ENCODE assay signal across 8 mouse cellular contexts in the genomic region with DNA sequence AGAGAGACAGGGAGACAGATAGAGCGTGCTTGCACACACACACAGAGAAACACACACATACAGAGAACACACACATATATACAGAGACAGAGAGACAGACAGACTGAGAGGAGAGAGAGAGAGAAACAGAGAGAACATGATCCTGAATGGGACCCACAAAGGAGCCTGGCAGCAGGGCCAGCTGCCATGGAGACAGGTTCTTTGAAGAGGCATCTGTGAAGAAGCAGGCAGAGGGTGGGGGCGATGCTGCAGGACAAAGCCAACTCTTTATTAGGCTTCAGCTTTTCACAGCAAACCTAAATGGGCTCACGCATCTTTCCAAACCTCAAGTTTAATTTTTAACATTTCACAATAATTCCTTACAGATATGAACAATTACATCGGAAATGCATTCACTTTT.
A peak's percentile ranks its signal among the peaks of the same experiment; 100 is the strongest.
DNase-seq lines count a peak whose midpoint lies in the region; ATAC-seq lines count a peak whose summit lies in the region.
"Had no signal": no experiment of that assay in that cellular context is flagged by ENCODE, and none has a peak within 500 bp of the region (broad histone marks: within the 10 kb centered on the region; RNA-seq: fewer than 3 reads in every experiment).

No protein-coding gene starts in this region.

- no peak overlapping the region for H3K27ac ChIP-seq in hindbrain, embryonic 13.5 days
- no peak overlapping the region for H3K27ac ChIP-seq in liver, embryonic 11.5 days (ENCODE audit: low read depth, low read length)
- H3K27ac ChIP-seq: liver, embryonic 14.5 days had no signal

- DNase-seq in Muller cell, postnatal 12 days (ENCODE audit: inconsistent ontology term) = peak; percentile 23
- DNase-seq in embryo, embryonic 10.5 days (ENCODE audit: low spot score) = peak; percentile 76
- peak; percentile 37 for DNase-seq in neural tube, embryonic 10.5 days (ENCODE audit: extremely low spot score, low spot score)
- no peak for DNase-seq in liver, embryonic 11.5 days (ENCODE audit: low spot score)
- DNase-seq in lung, postnatal 14 days = no peak
- no peak for DNase-seq in adrenal gland, postnatal 4 days (ENCODE audit: low spot score in 2 of 2)

- no peak overlapping the region for H3K9ac ChIP-seq in hindbrain, embryonic 13.5 days
- no peak overlapping the region for H3K9ac ChIP-seq in liver, embryonic 11.5 days (ENCODE audit: low read depth, low read length)
- H3K9ac ChIP-seq: liver, embryonic 14.5 days had no signal

- H3K4me3 ChIP-seq in hindbrain, embryonic 13.5 days = no peak overlapping the region
- no peak overlapping the region for H3K4me3 ChIP-seq in liver, embryonic 11.5 days (ENCODE audit: low read depth, low read length)

- no peaks in the 10 kb centered on the region for H3K27me3 ChIP-seq in hindbrain, embryonic 13.5 days
- no peaks in the 10 kb centered on the region for H3K27me3 ChIP-seq in liver, embryonic 11.5 days (replicated peaks; ENCODE audit: control insufficient read depth, insufficient read depth, low read length)

- no peak overlapping the region for H3K4me2 ChIP-seq in hindbrain, embryonic 13.5 days
- H3K4me2 ChIP-seq in liver, embryonic 11.5 days = no peak overlapping the region

- H3K36me3 ChIP-seq in hindbrain, embryonic 13.5 days = no peaks in the 10 kb centered on the region
- H3K36me3 ChIP-seq in liver, embryonic 11.5 days (ENCODE audit: control insufficient read depth, insufficient read depth, low read length) = no peaks in the 10 kb centered on the region

- peaks cover 6% of the 10 kb centered on the region; the same call in 1 of the 2 replicates for H3K4me1 ChIP-seq in hindbrain, embryonic 13.5 days (replicated peaks)
- H3K4me1 ChIP-seq in liver, embryonic 11.5 days (replicated peaks; ENCODE audit: control insufficient read depth, insufficient read depth, low read length) = no peaks in the 10 kb centered on the region

- WGBS in hindbrain, embryonic 13.5 days = 22% methylated on average over 4 of the region's 4 CpGs
- WGBS in liver, embryonic 11.5 days = 81% methylated on average over 4 of the region's 4 CpGs

- 0 out of 2 replicates have a peak, but pooled peaks have one; percentile 59 for ATAC-seq in hindbrain, embryonic 13.5 days (ENCODE audit: low FRiP score)
- no peak for ATAC-seq in liver, embryonic 11.5 days (replicated peaks; ENCODE audit: low FRiP score)

- peaks cover 6% of the 10 kb centered on the region; the same call in 1 of the 2 replicates for H3K9me3 ChIP-seq in hindbrain, embryonic 13.5 days
- H3K9me3 ChIP-seq in liver, embryonic 11.5 days (ENCODE audit: control insufficient read depth, low read length) = no peaks in the 10 kb centered on the region; the same call in 1 of the 2 replicates

Comparison
In these comparisons a context has a peak if more than half of its experiments do, and no peak if none do; other contexts are left out.
1. DNase-seq: peak in Muller cell, postnatal 12 days (single experiment), embryo, embryonic 10.5 days (single experiment) and neural tube, embryonic 10.5 days (single experiment); none in liver, embryonic 11.5 days (single experiment), lung, postnatal 14 days (single experiment) and adrenal gland, postnatal 4 days (0 of 2).